Comparison of ENCODE assay signal across 27 mouse cellular contexts in the genomic region with DNA sequence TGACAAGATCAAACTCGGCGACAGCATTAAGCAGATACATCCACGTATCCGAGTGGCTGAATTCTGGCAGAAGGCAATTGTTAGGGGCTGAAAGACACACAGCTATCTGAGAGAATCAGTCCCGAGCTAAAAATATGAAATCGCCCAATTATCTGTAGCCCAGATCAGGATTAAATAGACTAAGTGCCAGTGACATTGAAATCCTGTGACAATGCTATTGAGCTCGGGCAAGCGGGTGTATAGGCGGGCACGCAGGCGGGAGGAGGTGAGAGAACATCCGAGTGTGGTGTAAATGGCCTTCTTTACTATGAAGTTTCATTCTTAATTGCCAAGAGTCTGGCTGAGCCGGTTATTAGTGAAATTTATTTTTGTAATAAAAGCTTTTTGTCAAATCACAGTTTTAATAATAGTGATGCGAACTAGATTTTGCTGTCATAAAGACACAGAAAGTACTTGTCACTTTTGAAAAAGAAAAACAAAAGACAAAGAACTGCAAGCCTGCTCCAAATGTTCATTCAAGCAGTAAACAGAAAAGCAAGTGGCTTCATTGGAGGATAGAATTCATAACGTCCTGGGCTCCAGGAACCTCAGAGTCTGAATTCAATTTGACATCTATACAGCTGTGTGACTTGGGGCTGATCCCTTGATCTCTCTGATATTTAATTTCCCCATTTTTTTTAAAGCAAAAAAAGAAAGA. TPM values are rescaled to one million over a fixed set of nuclear protein-coding genes. Genes with fewer than 3 reads are reported as not detected.
DNase-seq lines count a peak whose midpoint lies in the region; ATAC-seq lines count a peak whose summit lies in the region.
"Had no signal": no experiment of that assay in that cellular context is flagged by ENCODE, and none has a peak within 500 bp of the region (broad histone marks: within the 10 kb centered on the region; RNA-seq: fewer than 3 reads in every experiment).

No protein-coding gene starts in this region.

- 47% methylated on average over 15 of the region's 15 CpGs for WGBS in midbrain, embryonic 13.5 days
- WGBS in midbrain, embryonic 14.5 days: 47% methylated on average over 15 of the region's 15 CpGs
- 78% methylated on average over 15 of the region's 15 CpGs for WGBS in embryonic facial prominence, embryonic 10.5 days
- 18% methylated on average over 15 of the region's 15 CpGs for WGBS in forebrain, embryonic 15.5 days

- 0 out of 2 replicates have a peak overlapping the region, but pooled peaks have one; percentile 36 for H3K27ac ChIP-seq in midbrain, embryonic 13.5 days
- no peak overlapping the region for H3K27ac ChIP-seq in midbrain, embryonic 14.5 days (replicated peaks; ENCODE audit: low read depth, low read length)
- peak overlapping the region; percentile 75; the same call in 1 of the 2 replicates for H3K27ac ChIP-seq in embryonic facial prominence, embryonic 10.5 days (replicated peaks)
- peak overlapping the region; percentile 55 for H3K27ac ChIP-seq in forebrain, embryonic 15.5 days (replicated peaks)
- H3K27ac ChIP-seq: heart, adult 2 months; heart, embryonic 13.5 days; kidney, embryonic 15.5 days; limb, embryonic 13.5 days; liver, embryonic 12.5 days; neural tube, embryonic 13.5 days had no signal

- no peak overlapping the region for H3K4me2 ChIP-seq in midbrain, embryonic 13.5 days (replicated peaks)
- no peak overlapping the region for H3K4me2 ChIP-seq in midbrain, embryonic 14.5 days (ENCODE audit: low read length)
- no peak overlapping the region for H3K4me2 ChIP-seq in forebrain, embryonic 15.5 days (replicated peaks)
- H3K4me2 ChIP-seq: heart, embryonic 13.5 days; kidney, embryonic 15.5 days; limb, embryonic 13.5 days; liver, embryonic 12.5 days; neural tube, embryonic 13.5 days had no signal

- H3K9me3 ChIP-seq in midbrain, embryonic 13.5 days: no peaks in the 10 kb centered on the region
- H3K9me3 ChIP-seq in midbrain, embryonic 14.5 days (ENCODE audit: control insufficient read depth, low read length): no peaks in the 10 kb centered on the region
- no peaks in the 10 kb centered on the region for H3K9me3 ChIP-seq in embryonic facial prominence, embryonic 10.5 days
- H3K9me3 ChIP-seq in forebrain, embryonic 15.5 days: no peaks in the 10 kb centered on the region
- H3K9me3 ChIP-seq: G1E; heart, embryonic 13.5 days; kidney, embryonic 15.5 days; limb, embryonic 13.5 days; liver, embryonic 12.5 days; midbrain, embryonic 10.5 days; neural tube, embryonic 13.5 days had no signal

- no peak overlapping the region for H3K4me3 ChIP-seq in midbrain, embryonic 13.5 days (replicated peaks)
- no peak overlapping the region for H3K4me3 ChIP-seq in midbrain, embryonic 14.5 days (replicated peaks; ENCODE audit: low read depth, low read length)
- H3K4me3 ChIP-seq in embryonic facial prominence, embryonic 10.5 days: no peak overlapping the region
- no peak overlapping the region for H3K4me3 ChIP-seq in forebrain, embryonic 15.5 days
- H3K4me3 ChIP-seq: heart, adult 2 months; heart, embryonic 13.5 days; kidney, embryonic 15.5 days; limb, embryonic 13.5 days; liver, embryonic 12.5 days; midbrain, embryonic 10.5 days; neural tube, embryonic 13.5 days had no signal

- H3K4me1 ChIP-seq in midbrain, embryonic 13.5 days (replicated peaks): peaks cover 34% of the 10 kb centered on the region
- H3K4me1 ChIP-seq in midbrain, embryonic 14.5 days (ENCODE audit: control insufficient read depth, insufficient read depth, low read length): peaks cover 24% of the 10 kb centered on the region; the same call in 1 of the 2 replicates
- peaks cover 40% of the 10 kb centered on the region for H3K4me1 ChIP-seq in embryonic facial prominence, embryonic 10.5 days
- H3K4me1 ChIP-seq in forebrain, embryonic 15.5 days: peaks cover 34% of the 10 kb centered on the region
- H3K4me1 ChIP-seq: heart, embryonic 13.5 days had no signal

- intact Hi-C loops in left cerebral cortex, postnatal 10 days (cut with DNase I): no loop called here

- H3K9ac ChIP-seq in midbrain, embryonic 13.5 days (replicated peaks): no peak overlapping the region
- H3K9ac ChIP-seq in midbrain, embryonic 14.5 days (replicated peaks; ENCODE audit: low read length): no peak overlapping the region
- H3K9ac ChIP-seq in forebrain, embryonic 15.5 days (replicated peaks): no peak overlapping the region
- H3K9ac ChIP-seq: heart, embryonic 13.5 days; kidney, embryonic 15.5 days; limb, embryonic 13.5 days; liver, embryonic 12.5 days; neural tube, embryonic 13.5 days had no signal

- DNase-seq in midbrain, embryonic 14.5 days: no peak
- DNase-seq in embryonic facial prominence, embryonic 10.5 days (ENCODE audit: low spot score): no peak
- no peak for DNase-seq in left cerebral cortex, adult 8-10 months (ENCODE audit: low spot score in 2 of 2)
- no peak for DNase-seq in left cerebral cortex, postnatal 10 days (ENCODE audit: extremely low spot score in 1 of 2, low spot score in 2 of 2)
- no peak for DNase-seq in cerebellum, adult 11-12 months
- DNase-seq: adrenal gland, postnatal 10 days; cerebellum, adult 9-10 months; gastrocnemius, postnatal 36 days; heart, adult 2 months; heart, postnatal 14 days; kidney, adult 11 months; kidney, postnatal 4 days; lung, adult 18-20 months; lung, postnatal 10 days; thymus, adult 18-20 months had no signal

- ATAC-seq in midbrain, embryonic 13.5 days: no peak
- ATAC-seq in midbrain, embryonic 14.5 days (ENCODE audit: low FRiP score, low TSS enrichment): no peak
- no peak for ATAC-seq in forebrain, embryonic 15.5 days (replicated peaks)
- ATAC-seq: activated CD4-positive, CD25-positive, alpha-beta regulatory T cell, adult 4 months; liver, embryonic 12.5 days had no signal

- H3K27me3 ChIP-seq in midbrain, embryonic 13.5 days: peaks cover 11% of the 10 kb centered on the region; the same call in 1 of the 2 replicates
- no peaks in the 10 kb centered on the region for H3K27me3 ChIP-seq in midbrain, embryonic 14.5 days (ENCODE audit: control insufficient read depth, insufficient read depth, low read length)
- H3K27me3 ChIP-seq in embryonic facial prominence, embryonic 10.5 days (replicated peaks; ENCODE audit: low read depth, poor library complexity, severe bottlenecking): peaks cover 44% of the 10 kb centered on the region
- H3K27me3 ChIP-seq in forebrain, embryonic 15.5 days: no peaks in the 10 kb centered on the region
- H3K27me3 ChIP-seq: CH12.LX; neural tube, embryonic 13.5 days had no signal

- no peaks in the 10 kb centered on the region for H3K36me3 ChIP-seq in midbrain, embryonic 13.5 days
- no peaks in the 10 kb centered on the region for H3K36me3 ChIP-seq in midbrain, embryonic 14.5 days (ENCODE audit: control insufficient read depth, insufficient read depth, low read length)
- no peaks in the 10 kb centered on the region for H3K36me3 ChIP-seq in embryonic facial prominence, embryonic 10.5 days (replicated peaks)
- H3K36me3 ChIP-seq in forebrain, embryonic 15.5 days: no peaks in the 10 kb centered on the region
- H3K36me3 ChIP-seq: G1E; heart, embryonic 13.5 days; kidney, embryonic 15.5 days; limb, embryonic 13.5 days; liver, embryonic 12.5 days; midbrain, embryonic 10.5 days; neural tube, embryonic 13.5 days had no signal

RNA-seq across cellular contexts. Expression of a gene that starts 46.5 kb away (rescaled TPM):
- 79.2 and 91.8 TPM in 2 replicates for polyA plus RNA-seq in midbrain, embryonic 13.5 days (2015; fragmentation: Nextera tagmentation; extraction: Ambion mirVana)
- 35.7 and 55.3 TPM in 2 replicates for polyA plus RNA-seq in midbrain, embryonic 14.5 days (2014; fragmentation: Nextera tagmentation; extraction: Ambion mirVana)
- 2.3 and 3.1 TPM in 2 replicates for polyA plus RNA-seq in embryonic facial prominence, embryonic 10.5 days (2016; fragmentation: Nextera tagmentation; extraction: Ambion mirVana)
- 18.7 and 20.4 TPM in 2 replicates for polyA plus RNA-seq in forebrain, embryonic 15.5 days (2015; fragmentation: Nextera tagmentation; extraction: Ambion mirVana)
- total RNA-seq in left cerebral cortex, adult 8-10 months (2022): 1 to 10 TPM in 1 of 4 experiments, under 1 TPM in 3; 0.27 to 1.0 (median 0.62) TPM
- 1 to 10 TPM; 7.2 to 8.5 TPM for total RNA-seq in left cerebral cortex, postnatal 10 days (2021)
- total RNA-seq: adrenal gland, postnatal 10 days; CH12.LX; G1E; gastrocnemius, postnatal 36 days; heart, adult 2 months; heart, postnatal 14 days had no signal
- polyA plus RNA-seq: activated CD4-positive, CD25-positive, alpha-beta regulatory T cell, adult 4 months; G1E; kidney, embryonic 15.5 days; liver, embryonic 12.5 days; stomach, embryonic 16.5 days had no signal
